Comparison of ENCODE assay signal across 12 mouse cellular contexts in the genomic region with DNA sequence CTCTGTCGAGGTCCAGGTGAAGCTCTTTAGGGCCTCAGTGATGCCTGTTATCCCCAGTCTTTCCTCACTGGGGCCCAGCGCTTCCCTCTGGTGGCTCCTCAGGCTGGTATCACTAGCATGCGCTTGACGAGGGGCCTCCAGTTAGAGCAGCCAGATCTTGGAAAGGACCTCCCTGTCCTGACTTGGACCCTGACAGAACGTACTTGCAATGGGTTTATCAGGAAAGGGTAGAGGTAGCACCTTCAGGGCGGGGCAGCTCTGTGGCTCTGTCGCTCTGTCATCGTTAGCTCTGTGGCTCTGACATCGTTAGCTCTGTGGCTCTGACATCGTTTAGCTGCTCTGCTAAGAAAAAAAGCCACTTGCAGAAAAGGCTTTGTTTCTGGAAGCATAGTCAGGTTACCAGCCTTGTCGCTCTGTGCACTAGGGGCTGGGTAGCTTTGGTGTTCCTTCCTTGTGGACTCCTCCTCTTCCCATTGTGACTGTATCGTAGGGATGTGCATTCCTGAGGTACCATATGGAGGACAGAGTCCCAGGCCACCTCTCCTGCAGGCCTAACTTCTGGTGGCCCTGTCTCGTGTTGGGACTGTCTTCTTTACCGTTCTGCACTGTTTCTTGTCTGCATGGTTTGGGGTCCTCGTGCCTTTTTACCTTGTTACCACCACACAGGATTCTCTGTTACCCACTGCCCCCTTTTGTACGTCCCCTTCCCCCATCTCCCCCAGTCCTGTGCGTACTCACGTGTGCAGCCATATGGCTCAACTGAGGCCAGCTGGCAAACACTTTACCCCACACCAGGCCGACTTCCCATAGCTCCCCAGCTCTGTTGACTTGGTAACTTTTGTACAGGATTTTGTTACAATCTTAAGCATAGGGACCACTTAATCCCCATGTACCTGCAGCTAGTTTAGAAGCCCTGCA.
DNase-seq lines count a peak whose midpoint lies in the region; ATAC-seq and TF ChIP-seq lines count a peak whose summit lies in the region.
"Had no signal": no experiment of that assay in that cellular context is flagged by ENCODE, and none has a peak within 500 bp of the region (broad histone marks: within the 10 kb centered on the region; RNA-seq: fewer than 3 reads in every experiment).

No protein-coding gene starts in this region.

- peaks cover 48% of the 10 kb centered on the region for H3K36me3 ChIP-seq in embryonic facial prominence, embryonic 10.5 days (replicated peaks)
- H3K36me3 ChIP-seq in hindbrain, embryonic 10.5 days, result peaks cover 63% of the 10 kb centered on the region
- peaks cover 4% of the 10 kb centered on the region; the same call in 1 of the 2 replicates for H3K36me3 ChIP-seq in midbrain, embryonic 11.5 days (ENCODE audit: control insufficient read depth, insufficient read depth, low read length)
- H3K36me3 ChIP-seq in lung, postnatal 0 days (ENCODE audit: insufficient read depth, low read length), result no peaks in the 10 kb centered on the region
- H3K36me3 ChIP-seq: liver, embryonic 13.5 days had no signal

- intact Hi-C loops in heart, postnatal 10 days (cut with DNase I), result no loop called here
- intact Hi-C loops in heart, postnatal 25 days (cut with DNase I), result no loop called here

- no peak overlapping the region for H3K4me2 ChIP-seq in midbrain, embryonic 11.5 days
- H3K4me2 ChIP-seq in lung, postnatal 0 days (replicated peaks; ENCODE audit: low read depth, low read length), result no peak overlapping the region
- H3K4me2 ChIP-seq: liver, embryonic 13.5 days had no signal

- peak overlapping the region; percentile 18; the same call in 1 of the 2 replicates for H3K27ac ChIP-seq in cerebellum, adult 2 months (ENCODE audit: insufficient read depth, low read length)
- H3K27ac ChIP-seq in embryonic facial prominence, embryonic 10.5 days (replicated peaks), result peak overlapping the region; percentile 44; the same call in 1 of the 2 replicates
- H3K27ac ChIP-seq in hindbrain, embryonic 10.5 days, result peak overlapping the region; percentile 66
- H3K27ac ChIP-seq in midbrain, embryonic 11.5 days (ENCODE audit: low read depth, low read length), result 0 out of 2 replicates have a peak overlapping the region, but pooled peaks have one; percentile 5
- H3K27ac ChIP-seq in lung, postnatal 0 days (ENCODE audit: low read length), result no peak overlapping the region
- H3K27ac ChIP-seq: liver, embryonic 13.5 days had no signal

- peak; percentile 13; the same call in 1 of the 2 replicates for TF ChIP-seq POLR2A in cerebellum, adult 2 months (IDR thresholded peaks at IDR 0.05; ENCODE audit: borderline replicate concordance, insufficient read depth, low read length)

- no peaks in the 10 kb centered on the region for H3K9me3 ChIP-seq in embryonic facial prominence, embryonic 10.5 days
- no peaks in the 10 kb centered on the region for H3K9me3 ChIP-seq in hindbrain, embryonic 10.5 days
- H3K9me3 ChIP-seq in midbrain, embryonic 11.5 days (ENCODE audit: control insufficient read depth, low read length), result no peaks in the 10 kb centered on the region
- no peaks in the 10 kb centered on the region for H3K9me3 ChIP-seq in lung, postnatal 0 days (ENCODE audit: low read length)
- H3K9me3 ChIP-seq: liver, embryonic 13.5 days had no signal

- no peak for TF ChIP-seq EP300 in lung, postnatal 0 days (IDR thresholded peaks at IDR 0.05)

- peak in 1 of 2 experiments; percentile 44 for DNase-seq in cerebellum, adult 2 months
- no peak for DNase-seq in cerebellum, adult 9-10 months
- DNase-seq in embryonic facial prominence, embryonic 10.5 days (ENCODE audit: low spot score), result no peak
- DNase-seq in hindbrain, embryonic 10.5 days (ENCODE audit: low spot score), result no peak
- no peak for DNase-seq in midbrain, embryonic 11.5 days (ENCODE audit: low spot score, missing footprints)
- DNase-seq in heart, postnatal 10 days, result no peak
- DNase-seq in lung, postnatal 0 days (ENCODE audit: low spot score), result no peak
- DNase-seq in heart, postnatal 25 days (ENCODE audit: low spot score), result no peak
- DNase-seq: embryo, embryonic 11 days; gastrocnemius, postnatal 36 days; heart, postnatal 14 days; liver, embryonic 13.5 days had no signal

- H3K27me3 ChIP-seq in cerebellum, adult 2 months (ENCODE audit: control insufficient read depth, insufficient read depth, low read length), result no peaks in the 10 kb centered on the region
- H3K27me3 ChIP-seq in embryonic facial prominence, embryonic 10.5 days (replicated peaks; ENCODE audit: low read depth, poor library complexity, severe bottlenecking), result no peaks in the 10 kb centered on the region
- H3K27me3 ChIP-seq in hindbrain, embryonic 10.5 days (ENCODE audit: insufficient read depth, poor library complexity, severe bottlenecking), result no peaks in the 10 kb centered on the region
- no peaks in the 10 kb centered on the region for H3K27me3 ChIP-seq in midbrain, embryonic 11.5 days (ENCODE audit: control insufficient read depth, insufficient read depth, low read length)
- H3K27me3 ChIP-seq in lung, postnatal 0 days (replicated peaks; ENCODE audit: insufficient read depth, low read length), result no peaks in the 10 kb centered on the region
- H3K27me3 ChIP-seq: liver, embryonic 13.5 days had no signal

- no peak overlapping the region for H3K9ac ChIP-seq in midbrain, embryonic 11.5 days (ENCODE audit: low read length)
- H3K9ac ChIP-seq in lung, postnatal 0 days (replicated peaks; ENCODE audit: low read depth), result no peak overlapping the region
- H3K9ac ChIP-seq: liver, embryonic 13.5 days had no signal

- H3K4me1 ChIP-seq in cerebellum, adult 2 months (ENCODE audit: control insufficient read depth, insufficient read depth, low read length), result peaks cover 29% of the 10 kb centered on the region
- peaks cover 22% of the 10 kb centered on the region for H3K4me1 ChIP-seq in embryonic facial prominence, embryonic 10.5 days
- H3K4me1 ChIP-seq in hindbrain, embryonic 10.5 days (replicated peaks), result peaks cover 29% of the 10 kb centered on the region
- peaks cover under 1% of the 10 kb centered on the region; the same call in 1 of the 2 replicates for H3K4me1 ChIP-seq in midbrain, embryonic 11.5 days (ENCODE audit: control insufficient read depth, insufficient read depth, low read length)
- H3K4me1 ChIP-seq in lung, postnatal 0 days (ENCODE audit: insufficient read depth, low read depth, low read length), result no peaks in the 10 kb centered on the region

- no peak for TF ChIP-seq CTCF in cerebellum, adult 2 months (IDR thresholded peaks at IDR 0.05; ENCODE audit: borderline replicate concordance, insufficient read depth, low read depth, low read length)
- TF ChIP-seq CTCF in lung, postnatal 0 days (IDR thresholded peaks at IDR 0.05), result no peak

- ATAC-seq in midbrain, embryonic 11.5 days (ENCODE audit: low FRiP score), result no peak
- ATAC-seq in lung, postnatal 0 days, result no peak

- no peak overlapping the region for H3K4me3 ChIP-seq in cerebellum, adult 2 months (replicated peaks; ENCODE audit: insufficient read depth, low read depth, low read length)
- no peak overlapping the region for H3K4me3 ChIP-seq in embryonic facial prominence, embryonic 10.5 days
- H3K4me3 ChIP-seq in hindbrain, embryonic 10.5 days, result no peak overlapping the region
- H3K4me3 ChIP-seq in midbrain, embryonic 11.5 days (ENCODE audit: low read depth, low read length), result no peak overlapping the region
- H3K4me3 ChIP-seq in lung, postnatal 0 days (ENCODE audit: low read depth, low read length), result no peak overlapping the region
- H3K4me3 ChIP-seq: liver, embryonic 13.5 days had no signal

- 34% methylated on average over 19 of the region's 19 CpGs for WGBS in cerebellum, adult 2 months
- WGBS in embryonic facial prominence, embryonic 10.5 days, result 65% methylated on average over 19 of the region's 19 CpGs
- 70% methylated on average over 19 of the region's 19 CpGs for WGBS in hindbrain, embryonic 10.5 days
- WGBS in midbrain, embryonic 11.5 days, result 73% methylated on average over 19 of the region's 19 CpGs
- 62% methylated on average over 19 of the region's 19 CpGs for WGBS in lung, postnatal 0 days
